Mouse (Mus musculus) thymus, postnatal 4 days (tissue): ENCODE data around the gene Rab3d.

Source experiments
- DNase-seq: peaks from one replicate; pipeline ENCODE4 v3.0.0; 2021

Rab3d gene

DNA sequence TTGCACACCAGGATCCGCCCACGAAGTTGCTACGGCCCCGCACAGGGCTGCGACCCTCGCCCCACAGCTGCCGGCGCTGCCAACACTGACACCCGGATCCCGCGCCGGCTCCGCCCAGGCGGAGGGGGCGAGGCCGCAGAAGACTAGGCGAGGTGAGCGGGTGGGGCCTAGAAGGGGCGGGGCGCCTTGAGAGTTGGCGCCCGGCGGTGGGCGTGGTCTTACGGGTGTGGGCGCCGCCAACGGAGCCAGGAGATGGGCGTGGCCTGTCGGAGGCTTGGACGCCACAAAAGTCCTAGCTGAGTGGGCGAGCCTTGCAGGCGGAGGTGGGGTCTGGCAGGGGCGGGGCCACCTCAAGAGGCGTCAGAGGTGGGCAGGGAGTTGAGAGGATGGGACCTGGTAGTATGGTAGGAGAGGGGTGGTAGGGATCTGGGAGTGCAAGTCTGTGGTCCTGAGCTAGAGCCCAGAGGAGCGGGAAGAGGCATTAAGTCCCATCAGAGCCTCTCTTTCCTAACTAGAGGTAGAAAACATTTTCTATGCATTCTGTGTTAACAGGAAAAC is at the start of gene Rab3d:
Gene Rab3d (minus strand): TSS at position 158 of the 558 bp plus-strand sequence.
- peak; percentile 98 for DNase-seq

- DNase-seq, result no peak
Measured at GRCm38 (mm10) chr9:21963417-21963816, 45.4 kb upstream of the Rab3d start, which contains the start of gene Epor. TSS of gene Epor (minus strand) at chr9:21963506.

DNA sequence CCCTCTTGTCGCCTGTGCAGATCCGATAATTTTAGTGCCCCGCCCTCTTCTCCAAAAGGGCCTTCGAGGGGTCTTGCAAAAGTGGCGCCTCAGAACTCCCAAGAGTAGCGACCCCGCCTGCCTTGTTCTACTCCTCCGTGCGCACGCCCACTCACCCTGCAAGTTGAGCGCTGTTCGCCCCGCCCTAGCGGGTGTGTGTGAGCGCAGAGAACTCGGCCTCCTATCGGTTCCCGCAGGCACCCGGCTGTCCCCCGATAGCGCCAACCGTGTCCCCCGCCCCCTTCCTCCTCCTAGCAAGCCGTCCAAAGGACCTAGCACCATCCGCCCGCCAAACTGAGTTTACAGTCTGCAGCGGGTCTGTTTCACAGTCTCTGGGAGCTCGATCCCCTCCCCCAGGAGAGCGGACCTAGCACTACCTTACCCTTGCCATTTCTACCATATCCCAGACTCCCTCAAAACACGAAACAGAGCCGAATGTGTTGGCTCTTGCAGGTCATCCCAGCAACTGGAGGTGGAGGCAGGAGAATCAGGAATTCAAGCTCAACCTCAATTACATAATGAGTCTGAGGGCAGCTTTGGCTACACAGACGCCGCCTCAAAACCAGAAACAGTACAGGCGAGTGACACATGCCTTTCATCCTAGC is 44.5 kb upstream of the Rab3d start:
- DNase-seq, result peak; percentile 82

DNA sequence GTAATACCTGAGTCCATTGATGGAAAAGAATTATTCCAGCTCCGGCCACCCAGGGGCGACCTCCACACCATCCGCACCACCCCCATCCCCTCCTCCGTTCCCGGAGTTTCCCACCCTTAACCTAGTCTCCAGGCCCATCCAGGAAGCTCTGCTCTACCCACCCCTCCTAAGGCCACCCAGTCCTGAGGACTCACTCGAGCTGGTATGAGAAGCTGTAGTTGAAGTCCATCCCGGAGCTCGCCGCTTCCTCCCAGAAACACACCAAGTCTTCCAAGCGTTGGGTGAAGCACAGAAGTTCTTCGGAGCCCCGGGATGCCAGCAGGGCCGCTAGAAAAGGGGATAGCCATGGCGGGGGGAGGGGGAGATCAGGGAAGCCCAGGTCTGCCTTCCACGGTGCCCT is 44.0 kb upstream of the Rab3d start:
- DNase-seq, result no peak

GRCm38 (mm10) chr9:21961366-21961980 is 43.5 kb upstream of the Rab3d start:
- DNase-seq, result peak; percentile 25

GRCm38 (mm10) chr9:21960558-21961208 is 42.7 kb upstream of the Rab3d start:
- no peak for DNase-seq

- DNase-seq, result no peak
Measured at GRCm38 (mm10) chr9:21960135-21960534, 42.1 kb upstream of the Rab3d start.

DNA sequence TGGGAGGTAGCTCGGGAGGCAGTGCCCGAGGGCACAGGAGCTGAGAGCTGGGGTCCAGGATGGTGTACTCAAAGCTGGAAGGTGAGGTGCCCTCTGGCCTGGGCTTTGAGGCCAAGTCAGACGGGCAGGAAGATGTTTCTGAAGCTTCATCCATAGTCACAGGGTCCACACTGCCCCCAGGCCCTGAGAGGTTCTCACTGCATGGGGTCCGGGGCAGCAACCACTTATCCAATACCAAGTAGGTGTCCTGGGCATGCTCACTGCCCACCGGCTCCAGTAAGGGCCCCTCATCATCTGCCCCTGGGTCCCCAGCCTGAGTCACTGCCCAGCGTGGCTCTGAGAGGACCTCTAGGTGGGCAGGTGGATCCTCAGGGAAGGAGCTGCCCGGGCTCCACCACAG is 41.3 kb upstream of the Rab3d start:
- DNase-seq, result no peak

- no peak for DNase-seq
Measured at GRCm38 (mm10) chr9:21958372-21958771, 40.4 kb upstream of the Rab3d start.

DNA sequence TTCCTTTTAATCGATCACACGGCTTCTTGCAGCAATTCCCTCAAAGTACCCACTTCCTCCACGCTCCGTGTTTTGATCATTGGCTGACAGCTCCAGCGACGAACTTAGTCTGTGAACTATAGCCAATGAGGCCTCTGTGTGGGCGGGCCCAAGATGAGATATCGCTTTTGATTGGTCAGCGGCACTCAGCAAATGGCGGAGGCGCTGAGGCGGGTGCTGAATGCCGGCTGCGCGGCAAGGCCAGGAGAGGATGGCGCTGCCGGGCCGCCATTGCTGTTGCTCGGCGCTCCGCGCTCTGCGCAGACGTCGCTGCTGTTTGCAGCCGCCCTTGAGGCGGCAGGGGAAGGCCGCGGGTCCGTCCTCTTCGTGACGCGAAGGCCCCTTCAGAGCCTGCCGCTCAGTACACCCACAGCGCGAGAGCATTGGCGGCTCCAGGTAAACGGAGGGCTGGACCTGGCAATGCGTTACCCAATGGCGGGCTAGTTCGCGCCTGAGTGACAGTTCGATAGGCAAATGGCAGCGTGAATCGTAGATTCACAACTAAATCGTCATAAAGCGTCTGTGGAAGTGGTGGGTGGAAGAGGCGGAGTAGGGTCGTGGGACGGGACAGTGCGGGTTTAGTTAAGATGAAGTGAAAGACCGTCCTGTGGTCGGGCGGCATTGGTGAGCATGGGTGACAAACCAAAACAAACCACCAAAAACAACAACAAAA is 37.7 kb upstream of the Rab3d start, which contains the start of gene Swsap1:
Gene Swsap1 (plus strand): TSS at position 186 of the 712 bp plus-strand sequence.
- peak; percentile 97 for DNase-seq

GRCm38 (mm10) chr9:21955225-21955569 is 37.2 kb upstream of the Rab3d start:
- peak; percentile 75 for DNase-seq

DNA sequence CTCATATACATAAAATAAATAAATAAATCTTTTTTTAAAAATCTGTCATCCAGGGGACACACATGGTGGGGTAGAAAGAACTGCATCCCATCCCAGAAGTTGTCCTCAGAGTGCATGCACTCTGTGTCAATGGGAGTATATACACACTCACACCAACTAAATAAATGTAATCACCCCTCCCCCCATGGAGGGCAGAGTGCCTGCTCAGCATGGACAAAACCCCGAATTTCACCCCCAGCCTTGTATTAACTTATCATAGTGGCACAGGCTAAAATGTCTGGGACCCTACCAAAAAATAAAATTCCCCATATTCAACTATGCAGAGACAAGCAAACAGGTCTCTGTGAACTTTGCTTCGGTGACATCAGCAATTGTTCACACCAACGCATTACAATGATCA is 36.6 kb upstream of the Rab3d start:
- no peak for DNase-seq

GRCm38 (mm10) chr9:21953600-21953999 is 35.6 kb upstream of the Rab3d start:
- no peak for DNase-seq

DNA sequence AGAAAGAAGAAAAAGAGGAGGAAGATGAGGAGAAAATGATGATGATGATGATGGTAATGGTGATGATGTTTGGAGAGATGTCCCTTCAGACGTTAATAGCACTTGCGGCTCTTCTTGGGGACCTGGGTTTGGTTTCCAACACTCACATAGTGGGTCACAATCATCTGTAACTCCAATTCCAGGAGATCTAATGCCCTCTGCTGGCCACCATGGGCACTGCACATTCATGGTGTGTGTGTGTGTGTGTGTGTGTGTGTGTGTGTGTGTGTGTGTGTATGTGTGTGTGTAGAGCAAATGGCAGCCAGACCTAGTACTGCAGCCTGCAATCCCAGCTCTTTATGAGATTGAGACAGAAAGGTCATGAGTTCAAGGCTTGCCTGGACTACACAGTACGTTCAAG is 34.0 kb upstream of the Rab3d start:
- peak; percentile 41 for DNase-seq

DNA sequence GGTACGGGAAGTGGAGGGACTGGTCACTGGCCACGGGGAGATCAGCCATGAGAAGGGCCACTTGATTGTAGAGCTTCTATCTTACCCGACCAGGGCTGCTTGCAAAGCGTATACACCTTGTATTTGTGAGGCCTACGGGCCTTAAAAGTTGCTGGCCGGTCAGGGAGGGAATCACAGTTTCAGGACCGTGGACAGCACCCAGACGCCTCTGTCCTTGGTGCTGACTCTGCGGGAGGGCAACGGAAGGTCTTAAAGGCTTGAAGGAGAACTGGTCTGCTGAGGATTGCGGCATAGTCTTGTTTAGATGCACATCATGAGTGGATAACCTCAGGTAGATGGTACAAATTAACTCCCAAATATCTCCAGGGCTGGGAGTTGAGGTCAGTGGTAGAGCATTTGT is 32.3 kb upstream of the Rab3d start:
- DNase-seq, result peak; percentile 86

GRCm38 (mm10) chr9:21948790-21949189 is 30.8 kb upstream of the Rab3d start:
- no peak for DNase-seq

DNA sequence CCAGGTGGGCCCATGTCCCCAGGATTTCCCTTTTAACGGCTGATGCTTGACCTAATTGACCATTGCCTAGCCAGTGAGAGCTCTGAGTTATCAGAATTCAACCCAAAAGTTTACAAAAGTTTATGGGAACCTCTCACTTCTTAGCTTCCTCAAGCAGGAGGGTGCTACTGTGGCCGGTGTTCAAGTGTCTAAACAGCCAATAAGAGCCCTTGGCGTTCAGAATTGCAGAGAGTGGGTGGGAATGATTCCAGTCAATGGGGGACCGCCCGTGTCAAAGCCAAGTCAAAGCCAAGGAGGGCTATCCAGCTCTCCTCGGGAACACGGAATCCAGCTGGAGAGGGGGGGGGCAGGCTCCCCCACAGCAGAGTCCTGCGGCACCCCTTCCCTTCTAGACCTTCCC is 30.2 kb upstream of the Rab3d start:
- DNase-seq, result no peak

DNA sequence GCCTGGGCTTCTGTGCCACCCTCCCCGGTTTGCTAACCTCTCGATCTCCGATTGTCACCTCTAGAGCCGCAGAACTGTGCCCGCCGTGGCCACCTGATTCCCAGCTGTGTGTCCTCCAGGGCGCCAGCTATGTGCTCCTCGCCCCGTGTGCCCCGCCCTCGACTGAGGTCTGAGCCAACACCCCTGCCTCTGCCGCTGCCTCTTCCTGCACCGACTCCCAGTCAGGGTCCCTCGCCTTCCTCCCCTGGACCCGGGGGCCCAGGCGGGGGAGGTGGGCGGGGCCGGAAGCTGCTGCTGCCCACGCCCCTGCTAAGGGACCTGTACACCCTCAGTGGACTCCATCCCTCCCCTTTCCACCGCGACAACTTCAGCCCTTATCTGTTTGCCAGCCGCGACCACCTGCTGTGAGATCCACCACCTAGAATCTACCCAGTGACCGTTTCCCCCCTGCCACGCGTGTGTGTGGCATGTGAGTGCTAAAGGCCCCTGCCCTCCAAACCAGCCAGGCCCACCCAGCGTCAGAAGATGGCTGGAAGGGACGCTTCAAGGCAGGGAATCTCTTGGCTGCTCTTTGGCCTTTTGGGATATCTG is 29.6 kb upstream of the Rab3d start:
- peak; percentile 36 for DNase-seq

GRCm38 (mm10) chr9:21944267-21944666 is 26.3 kb upstream of the Rab3d start:
- DNase-seq, result peak; percentile 46

- no peak for DNase-seq
Measured at GRCm38 (mm10) chr9:21943638-21944037, 25.6 kb upstream of the Rab3d start.

DNA sequence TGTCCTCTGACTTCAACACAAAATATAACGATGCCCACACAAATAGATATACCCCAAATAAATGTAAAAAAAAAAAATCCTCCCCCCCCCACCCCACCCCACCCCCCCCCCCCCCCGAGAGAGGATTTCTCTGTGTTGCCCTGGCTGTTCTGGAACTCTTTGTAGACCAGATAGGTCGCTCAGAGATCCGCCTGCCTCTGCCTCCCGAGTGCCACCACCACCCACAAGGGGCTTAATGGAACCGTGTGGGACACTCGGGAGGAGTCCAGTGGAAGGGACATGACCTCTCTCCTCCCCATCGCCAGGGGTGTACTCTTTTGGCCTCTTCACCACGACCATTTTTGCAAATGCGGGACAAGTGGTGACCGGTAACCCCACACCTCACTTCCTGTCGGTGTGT is 25.1 kb upstream of the Rab3d start:
- no peak for DNase-seq

DNA sequence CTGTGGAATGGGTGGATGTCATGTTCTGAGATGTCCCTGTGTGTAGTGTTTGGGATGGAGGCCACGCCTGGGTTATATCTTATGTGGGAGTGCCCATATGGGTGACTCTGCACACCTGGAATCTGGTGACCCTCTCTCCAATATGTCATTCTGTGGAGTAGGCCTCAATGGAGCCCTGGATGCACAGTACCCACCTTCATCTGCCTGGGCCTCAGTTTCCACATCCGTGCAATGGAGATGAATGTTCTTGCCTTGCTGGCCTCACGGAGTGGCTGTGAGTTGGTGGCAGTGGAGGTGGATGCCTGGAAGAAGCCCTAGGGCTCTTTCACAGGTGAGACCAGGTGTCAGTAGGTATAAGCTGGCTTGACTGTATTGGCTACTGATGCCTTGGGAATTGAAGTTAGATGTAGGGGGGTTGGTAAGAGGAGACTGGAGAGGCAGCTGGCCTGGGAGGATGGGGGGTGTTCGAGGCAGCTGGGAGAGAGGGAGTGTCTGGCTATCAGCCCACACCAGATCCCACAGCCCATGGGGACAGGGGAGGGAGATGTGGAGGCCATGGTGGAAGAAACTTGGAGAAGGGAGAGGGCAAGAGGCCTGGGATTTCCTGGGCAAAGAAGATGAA is 20.4 kb upstream of the Rab3d start:
- no peak for DNase-seq
